Mouse (Mus musculus): ENCODE results near the gene Disp1.

Disp1 gene

DNA sequence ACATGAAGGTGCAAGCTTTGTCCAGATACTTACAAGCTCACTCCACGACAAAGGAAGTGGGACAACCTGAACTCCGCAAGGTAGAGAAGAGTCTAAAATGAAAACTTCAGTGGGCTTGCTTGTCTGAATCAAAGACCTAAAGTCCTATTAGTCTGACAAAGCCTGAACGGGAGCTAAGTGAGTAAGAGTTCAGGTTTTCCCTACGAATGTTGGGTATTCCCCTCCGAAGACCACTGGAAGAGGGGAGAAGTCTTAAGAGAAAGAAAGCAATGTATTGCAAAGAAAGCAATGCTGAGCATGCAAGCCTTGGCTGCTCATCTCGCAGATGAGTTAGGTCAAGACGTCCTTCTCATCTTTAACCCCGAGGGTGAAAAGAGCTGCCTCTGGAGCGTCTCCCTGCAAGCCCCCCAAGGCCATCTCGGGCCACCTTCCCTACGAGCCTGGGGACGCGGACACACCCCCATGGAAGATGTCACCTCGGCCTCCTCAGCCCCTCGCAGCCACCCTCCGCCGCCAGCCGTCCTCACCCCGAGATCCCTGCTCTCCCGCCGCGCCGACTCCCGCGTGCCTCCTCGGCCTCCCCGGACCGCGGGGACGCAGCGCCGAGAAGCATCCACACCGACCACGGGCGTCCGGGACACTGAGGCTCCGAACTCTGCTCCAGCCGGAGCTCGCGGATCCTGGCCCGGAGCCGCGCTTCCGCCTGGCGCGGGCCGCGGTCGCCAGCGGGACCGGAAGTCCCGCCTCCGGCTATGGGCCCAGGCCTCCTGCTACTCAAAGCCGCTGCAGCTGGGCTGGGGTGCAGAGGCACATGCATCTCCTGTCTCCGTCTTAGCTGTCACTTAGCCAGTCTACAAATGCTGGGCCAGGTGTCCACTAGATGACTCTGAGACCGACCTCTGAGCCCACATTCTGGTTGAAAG, at the start of gene Disp1:
Disp1 (minus strand) TSS at position 727 of the 923 bp plus-strand sequence.
- peak; percentile 80 for DNase-seq (ENCODE audit: low spot score)

DNA sequence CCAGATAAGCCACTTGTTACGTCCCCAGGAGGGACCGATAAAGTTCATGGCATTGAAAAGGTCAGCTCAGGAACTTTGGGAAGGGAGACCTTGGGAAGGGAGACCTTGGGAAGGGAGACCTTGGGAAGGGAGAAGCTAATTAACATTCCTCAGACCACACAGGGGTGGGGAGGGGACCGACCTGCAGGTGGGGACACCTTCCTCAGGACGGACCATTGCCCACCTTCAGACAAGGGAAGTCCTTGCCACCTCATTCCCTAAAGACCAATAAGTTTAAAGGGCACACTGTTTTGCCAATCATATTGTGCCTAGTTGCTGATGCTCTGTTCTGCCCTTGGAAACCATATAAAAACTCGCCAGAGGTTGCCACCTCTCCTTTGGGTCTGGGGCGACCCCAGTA, 46.3 kb upstream of the Disp1 start:
- no peak for DNase-seq (ENCODE audit: low spot score)

DNA sequence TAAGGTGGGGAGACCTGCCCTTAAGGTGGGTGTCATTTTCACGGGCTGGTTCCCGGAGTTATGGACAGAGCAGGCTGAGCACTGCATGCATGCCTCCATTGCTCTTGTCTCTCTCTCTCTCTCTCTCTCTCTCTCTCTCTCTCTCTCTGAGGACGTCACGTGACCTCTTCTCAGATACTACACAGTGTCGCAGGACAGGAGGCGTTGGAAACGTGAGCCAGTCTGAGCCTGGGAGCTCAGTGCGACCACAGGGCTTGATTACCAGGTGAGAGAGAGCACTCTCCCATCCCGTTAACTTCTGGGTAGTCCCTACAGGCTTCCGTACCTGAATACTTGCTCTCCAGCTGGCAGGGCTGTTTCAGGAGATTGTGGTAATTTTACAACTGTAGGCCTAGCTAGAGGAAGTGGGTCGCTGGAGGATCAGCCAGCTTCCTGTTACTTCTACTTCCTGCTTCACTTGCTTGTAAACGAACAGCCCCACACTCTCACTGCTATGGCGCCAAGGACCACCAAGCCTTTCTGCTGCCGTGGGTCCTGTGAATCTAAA, 44.7 kb upstream of the Disp1 start:
- no peak for DNase-seq (ENCODE audit: low spot score)

DNA sequence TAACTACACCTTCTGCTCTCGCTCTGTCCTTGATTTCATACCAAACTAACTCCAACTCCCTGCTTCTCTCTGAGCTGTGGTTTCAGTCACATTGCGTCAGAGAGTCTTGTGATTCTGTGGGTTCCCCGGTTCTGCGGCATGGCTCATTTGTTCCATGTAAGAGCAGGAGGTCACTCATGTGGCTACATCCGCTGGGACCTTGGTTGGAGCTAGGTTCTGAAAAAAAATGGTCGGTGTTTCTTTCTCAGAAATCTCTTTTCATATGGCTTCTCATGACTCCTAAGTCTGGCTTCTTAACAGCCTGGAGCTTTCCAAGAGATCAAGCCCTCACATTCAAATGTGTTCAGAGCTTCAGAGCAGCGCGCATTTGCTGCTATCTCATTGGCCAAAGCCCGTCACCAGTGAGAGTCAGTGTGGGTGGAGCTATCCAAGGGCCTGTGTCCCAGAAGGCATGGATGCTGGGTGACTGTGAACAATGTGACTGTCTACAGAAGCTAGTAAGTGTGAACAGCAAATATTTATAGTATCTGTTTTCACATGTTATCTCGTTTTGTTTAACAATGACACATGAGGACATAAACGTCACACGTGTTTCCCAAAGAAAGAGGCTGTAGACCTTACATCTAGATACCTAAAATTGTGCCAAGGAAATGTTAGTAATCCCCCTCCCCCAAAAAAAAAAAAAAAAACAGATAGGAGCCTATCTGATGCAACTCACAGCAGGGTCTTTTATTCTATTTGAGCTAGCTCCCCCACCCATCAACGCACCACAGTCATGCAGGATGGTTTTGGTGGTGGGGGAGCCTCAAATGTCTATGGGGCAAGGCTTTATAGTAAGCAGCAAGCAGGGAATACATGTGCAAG, 43.1 kb upstream of the Disp1 start:
- DNase-seq (ENCODE audit: low spot score), result peak; percentile 43

DNA sequence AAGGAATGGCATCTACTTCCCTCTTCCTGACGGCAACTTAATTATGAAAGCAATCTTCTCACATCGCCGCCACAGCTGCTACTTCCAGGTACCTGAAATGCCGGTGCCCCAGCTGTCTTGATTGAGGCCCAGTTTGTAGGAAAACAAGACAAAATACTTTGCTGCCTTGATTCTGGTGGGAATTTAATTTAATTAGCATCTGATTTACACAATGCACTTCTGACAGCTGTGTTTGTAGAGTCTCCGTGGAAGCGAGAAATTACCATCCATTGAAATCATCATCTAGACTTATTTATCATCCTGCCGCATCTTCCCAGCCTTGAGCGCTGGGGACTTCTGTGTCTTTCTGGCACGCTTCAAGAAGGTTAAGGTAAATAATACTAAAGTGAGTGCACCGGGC, 31.3 kb upstream of the Disp1 start:
- DNase-seq (ENCODE audit: low spot score), result no peak

DNA sequence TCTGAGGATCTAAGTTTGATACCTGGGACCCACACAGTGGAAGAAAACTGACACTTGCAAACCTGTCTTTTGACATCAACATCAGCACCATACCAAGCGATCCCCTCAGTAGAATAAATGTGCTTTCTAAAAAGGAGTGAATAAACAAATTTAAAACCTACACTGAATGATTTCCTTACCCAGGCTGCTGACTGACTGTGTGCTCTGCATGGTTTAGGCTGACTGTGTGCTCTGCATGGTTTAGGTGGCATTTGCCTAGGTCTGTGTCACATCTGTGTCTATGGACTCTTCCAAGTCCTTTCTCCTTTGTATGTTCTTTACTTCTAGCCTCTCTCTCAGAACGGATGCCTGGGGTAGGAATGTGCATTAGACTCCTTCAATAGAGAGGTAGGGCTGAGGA, 30.5 kb upstream of the Disp1 start:
- DNase-seq (ENCODE audit: low spot score), result no peak

DNA sequence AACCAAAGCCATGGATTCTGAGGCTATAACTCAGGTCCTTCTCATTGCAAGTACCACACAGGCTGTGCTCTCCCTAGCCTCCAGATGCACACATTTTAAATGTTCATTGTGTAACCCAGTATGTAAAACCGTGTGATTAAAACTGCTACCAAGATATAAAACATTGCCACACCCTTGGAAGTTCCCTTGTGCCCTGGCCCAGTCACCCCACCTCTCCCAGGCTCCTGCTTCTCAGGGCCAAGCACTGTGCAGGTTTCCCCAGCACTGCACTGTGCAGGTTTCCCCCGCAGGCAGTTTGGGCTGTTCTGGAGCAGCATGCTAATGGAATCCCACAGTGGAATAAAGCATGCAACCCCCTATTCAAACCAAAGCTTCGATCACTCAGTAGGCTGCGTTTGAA, 29.3 kb upstream of the Disp1 start:
- no peak for DNase-seq (ENCODE audit: low spot score)

DNA sequence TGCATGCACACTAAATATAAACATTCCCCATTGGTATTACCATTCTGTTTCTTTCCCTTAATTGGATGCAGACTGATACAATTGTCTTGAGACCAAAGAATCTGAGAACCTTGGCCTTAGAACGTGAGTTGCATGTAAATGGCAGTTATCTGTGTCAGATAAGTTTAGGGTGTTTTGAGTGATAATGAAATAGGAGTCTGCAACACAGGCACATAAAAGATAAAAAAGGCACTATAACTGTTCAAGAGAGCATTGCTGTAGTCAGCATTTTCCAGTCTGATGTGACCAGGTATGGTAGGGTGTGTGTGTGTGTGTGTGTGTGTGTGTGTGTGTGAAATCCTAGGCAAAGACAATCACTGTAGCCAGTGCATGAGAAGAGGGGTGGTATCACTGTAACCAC, 26.8 kb upstream of the Disp1 start:
- DNase-seq (ENCODE audit: low spot score), result no peak

DNA sequence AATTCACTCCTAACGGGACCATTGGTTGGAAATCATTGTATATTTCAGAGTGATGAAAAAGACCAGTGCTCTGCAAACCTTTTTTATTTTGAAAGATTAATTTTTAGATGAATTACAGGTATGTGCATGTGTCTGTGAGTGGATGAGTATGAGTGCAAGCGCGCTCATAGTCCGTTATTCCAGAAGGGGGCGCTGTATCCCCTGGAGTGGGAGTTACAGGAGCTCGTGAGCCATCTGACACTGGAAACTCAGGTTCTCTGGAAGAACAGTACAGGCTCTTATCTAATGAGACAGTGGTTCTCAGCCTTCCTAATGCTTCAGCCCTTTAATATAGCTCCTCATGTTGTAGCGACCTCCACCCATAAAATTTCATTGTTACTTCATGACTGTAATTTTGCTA, 22.0 kb upstream of the Disp1 start:
- DNase-seq (ENCODE audit: low spot score), result no peak

DNA sequence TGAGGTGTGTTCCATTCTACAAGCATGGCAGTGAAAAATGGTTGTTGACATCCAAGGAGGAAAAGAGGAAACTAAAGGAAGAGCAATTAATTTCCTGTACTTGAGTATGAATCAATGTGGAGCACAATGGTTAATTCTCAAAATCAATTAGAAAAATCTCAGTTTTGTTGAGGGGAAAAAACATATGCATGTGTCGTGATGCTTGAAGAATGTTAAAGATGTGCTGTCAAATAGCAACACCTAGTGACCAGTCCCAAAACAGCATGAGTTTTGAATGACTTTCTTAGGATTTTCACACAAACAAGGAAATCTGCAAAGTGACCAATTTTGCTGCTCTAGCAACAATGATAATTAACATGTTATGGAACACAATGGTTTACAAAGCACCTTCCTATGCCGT, 16.6 kb upstream of the Disp1 start:
- peak; percentile 65 for DNase-seq (ENCODE audit: low spot score)

DNA sequence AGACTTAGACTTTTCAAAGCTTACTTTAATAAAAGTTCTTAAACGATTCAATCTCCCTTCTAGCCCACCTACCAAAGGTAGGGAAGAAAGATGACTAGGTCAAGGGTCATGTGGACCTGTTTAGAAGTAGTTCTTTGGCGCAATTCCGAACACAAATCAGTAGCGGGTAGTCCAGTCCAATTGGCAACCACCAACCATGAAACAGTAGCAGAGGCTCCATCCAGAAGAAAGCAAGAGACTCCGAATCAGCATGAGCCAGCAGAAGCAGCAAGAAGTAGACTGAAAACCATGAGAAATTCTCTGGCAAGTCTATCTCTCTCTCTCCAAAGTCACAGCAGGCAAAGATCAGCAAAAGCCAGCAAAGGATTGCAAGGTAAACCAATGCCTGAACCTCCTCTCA, 15.1 kb upstream of the Disp1 start:
- no peak for DNase-seq (ENCODE audit: low spot score)

DNA sequence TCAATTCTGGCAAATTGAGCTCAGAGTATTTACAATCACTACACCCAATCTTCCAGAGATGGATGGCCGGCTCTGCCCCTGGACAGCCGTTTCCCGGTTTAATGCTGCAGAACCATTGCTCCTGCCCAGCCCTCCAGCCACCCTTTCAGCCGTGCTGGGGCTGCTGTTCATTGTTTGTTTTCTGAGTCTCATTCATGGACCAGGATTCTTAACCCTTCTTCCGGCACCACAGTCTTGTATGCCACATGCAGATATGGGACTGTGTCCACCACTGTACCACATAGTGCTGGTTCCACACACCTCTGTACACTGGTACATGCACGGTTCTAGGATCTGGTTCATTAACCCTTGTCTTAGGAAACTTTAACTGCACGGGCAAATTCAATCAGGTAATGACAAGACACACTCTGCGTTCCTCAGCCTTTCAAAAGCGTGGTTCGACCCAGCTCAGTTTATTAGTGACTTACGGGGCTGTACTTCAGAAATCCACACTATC, 12.4 kb upstream of the Disp1 start:
- no peak for DNase-seq (ENCODE audit: low spot score)

DNA sequence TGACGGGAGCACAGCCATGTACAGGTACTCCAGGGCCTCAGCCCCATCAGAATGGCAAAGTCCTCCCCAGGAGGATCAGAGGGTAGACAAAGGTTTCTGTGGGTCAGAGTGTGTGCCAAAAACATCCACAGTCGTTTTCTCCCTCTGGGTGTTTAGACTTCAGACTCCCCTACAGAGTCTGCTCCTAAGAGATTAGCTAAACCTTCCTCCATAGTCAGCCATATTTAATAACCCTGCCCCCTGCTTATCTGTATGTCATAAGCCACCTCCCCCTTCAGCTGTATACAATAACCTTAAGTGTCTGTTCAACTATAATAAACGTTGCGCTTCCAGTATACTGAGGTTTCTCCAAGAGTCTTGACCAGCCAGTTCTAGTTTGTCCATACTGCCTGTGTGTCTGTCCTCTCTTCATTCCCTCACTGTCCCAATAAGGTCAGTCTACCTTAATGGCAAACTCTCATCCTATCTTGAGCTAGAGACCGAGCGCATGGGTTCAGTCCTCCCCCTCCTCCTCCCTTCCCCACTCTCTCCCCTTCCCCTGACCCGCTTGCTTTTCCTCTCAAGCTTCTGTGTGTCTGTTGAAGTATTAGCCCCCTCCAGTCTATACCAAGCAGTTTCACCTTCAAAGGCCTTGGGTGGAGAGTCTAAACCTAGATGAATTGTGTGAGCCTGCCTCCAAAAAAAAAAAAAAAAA, 11.8 kb upstream of the Disp1 start:
- no peak for DNase-seq (ENCODE audit: low spot score)

DNA sequence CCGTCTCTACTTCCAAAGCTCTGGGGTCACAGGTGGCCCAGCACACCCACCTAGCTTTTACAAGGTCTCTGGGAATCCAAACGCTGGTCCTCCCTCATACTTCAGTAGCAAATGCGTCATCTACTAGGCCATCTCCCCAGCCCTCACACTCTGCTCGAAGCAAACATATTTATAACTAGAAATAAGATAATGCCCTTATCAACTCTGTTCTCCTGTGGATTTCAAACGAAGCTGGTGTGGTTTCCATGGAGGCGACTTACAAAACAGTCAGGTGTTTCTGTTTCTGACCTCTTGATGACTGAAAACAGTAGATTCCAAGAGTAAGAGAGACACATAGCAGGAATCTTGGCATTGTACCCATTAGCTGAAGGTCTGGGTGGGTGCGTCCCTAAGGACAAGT, 6.1 kb upstream of the Disp1 start:
- DNase-seq (ENCODE audit: low spot score), result no peak

DNA sequence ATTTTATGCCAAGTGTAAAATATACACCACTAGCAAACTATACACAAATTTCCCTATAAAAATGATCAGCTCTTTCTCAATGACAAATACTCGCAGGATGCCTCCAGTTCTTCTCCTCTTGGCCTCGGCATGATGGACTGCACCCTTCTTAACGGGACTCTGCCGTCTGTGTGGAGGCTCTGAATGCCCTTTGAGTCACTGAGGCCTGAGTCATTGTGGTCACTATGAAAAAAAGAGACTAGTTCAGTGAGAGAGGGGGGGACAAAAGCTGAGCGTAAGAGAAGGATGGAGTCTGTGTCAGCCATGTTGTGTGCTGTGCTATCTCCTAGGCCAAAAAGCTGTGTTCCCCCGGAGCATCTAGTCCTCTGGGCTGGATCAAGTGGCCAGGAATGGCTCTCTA, 2.3 kb downstream of the Disp1 start:
- no peak for DNase-seq (ENCODE audit: low spot score)

DNA sequence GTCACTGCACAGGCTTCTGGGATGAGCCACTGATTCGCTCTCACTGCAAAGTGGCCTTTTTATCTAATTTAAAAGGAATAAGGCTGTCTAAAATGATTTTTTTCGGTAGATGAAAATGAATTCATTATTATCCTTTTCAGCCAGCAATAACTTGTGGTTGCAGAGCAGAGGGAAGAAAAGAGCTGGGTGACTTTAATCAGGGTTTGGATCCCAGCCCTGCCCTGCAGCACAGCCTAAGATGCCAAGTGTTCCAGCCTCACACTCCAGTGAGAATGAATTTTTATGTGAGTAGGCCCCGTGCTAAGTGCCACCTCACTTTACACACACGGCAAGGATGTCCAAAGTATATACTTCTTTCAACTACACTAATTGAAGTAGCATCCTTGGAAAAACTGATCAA, 4.6 kb downstream of the Disp1 start:
- no peak for DNase-seq (ENCODE audit: low spot score)

DNA sequence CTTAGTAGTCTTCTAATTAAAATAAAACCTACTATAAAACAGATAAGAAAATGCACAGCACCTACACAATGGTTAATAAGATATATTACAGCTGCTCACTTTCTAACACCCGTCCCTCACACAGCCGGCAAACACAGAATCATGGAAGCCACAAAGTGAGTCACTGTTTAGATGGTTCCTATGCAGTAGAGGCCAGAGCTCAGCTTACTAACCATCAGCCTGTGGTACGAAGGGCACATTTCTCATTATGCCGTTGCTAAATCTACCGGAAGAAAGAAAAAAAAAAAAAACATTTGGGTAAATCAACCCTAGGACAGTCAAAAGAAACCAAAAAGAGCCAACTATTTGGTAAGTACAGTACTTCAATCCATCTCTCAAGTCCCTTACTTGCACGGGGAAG, 5.6 kb downstream of the Disp1 start:
- no peak for DNase-seq (ENCODE audit: low spot score)

DNA sequence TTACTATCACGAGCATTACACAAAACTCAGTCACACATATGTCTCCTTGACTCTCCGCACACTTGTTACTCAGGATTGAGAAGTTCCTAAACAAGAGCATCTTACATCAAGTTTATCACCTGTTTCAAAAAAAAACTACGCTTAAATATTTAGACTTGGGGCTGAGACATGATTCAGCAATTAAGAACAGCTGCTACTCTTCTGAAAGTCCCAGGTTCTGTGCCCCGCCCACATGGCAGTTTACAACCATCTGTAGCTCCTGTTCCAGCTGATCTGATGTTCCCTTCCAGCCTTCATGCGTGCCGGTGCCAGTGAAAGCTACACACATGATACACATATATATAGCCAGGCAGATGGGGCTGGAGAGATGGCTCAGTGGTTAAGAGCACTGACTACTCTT, 7.5 kb downstream of the Disp1 start:
- no peak for DNase-seq (ENCODE audit: low spot score)

DNA sequence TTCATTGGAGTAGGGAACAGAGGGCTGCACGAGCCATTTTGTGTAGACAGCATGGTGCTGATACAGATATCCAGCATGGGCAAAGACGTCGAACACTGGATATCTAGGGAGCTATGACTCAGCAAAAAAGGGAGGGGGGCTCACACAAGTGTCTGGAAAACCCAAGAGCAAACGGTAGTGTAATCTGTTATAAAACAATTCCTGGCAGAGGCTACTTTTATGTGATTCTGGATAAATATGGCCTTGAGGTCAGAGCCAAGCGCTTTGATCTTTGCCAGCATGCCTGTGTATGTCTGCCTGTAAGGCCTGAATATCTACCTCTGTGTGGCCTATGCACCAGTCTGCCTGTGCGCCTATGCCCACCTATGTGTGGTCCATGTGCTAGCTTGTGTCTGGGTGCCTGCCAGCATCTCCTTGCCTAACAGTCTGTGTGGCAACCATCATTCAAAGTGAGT, 8.5 kb downstream of the Disp1 start:
- no peak for DNase-seq (ENCODE audit: low spot score)

DNA sequence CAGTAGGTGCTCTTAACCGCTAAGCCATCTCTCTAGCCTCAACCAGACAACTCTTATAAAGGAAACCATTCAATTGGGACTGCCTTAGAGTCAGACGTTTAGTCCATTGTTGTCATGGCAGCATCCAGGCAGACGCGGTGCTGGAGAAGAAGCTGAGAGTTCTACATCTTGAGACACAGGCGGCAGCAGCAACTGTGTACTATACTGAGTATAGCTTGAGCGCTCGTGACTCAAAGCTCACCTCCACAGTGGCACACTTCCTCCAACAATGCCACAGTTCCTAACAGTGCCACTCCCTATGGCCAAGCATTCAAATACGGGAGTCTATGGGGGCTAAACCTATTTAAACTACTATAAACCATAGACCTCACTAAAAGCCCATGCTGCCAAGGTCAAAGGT, 11.2 kb downstream of the Disp1 start:
- DNase-seq (ENCODE audit: low spot score), result no peak

DNA sequence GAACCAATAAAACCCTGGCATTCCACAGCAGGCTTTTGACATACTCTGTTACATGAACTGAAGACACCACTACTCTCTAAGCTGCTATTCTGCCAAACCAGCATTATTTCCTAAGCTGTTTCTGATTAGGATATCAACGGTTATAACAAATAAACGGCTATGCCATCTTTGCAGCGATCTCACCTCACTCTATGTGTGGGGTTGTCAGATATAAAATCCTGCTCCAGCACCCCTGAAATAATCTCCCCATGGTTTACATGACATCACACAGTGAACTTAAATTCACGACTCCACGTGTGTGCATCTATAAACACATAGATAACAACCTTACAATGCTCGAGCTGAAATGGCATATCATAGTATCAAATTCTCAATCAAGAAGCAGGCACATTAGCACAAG, 13.7 kb downstream of the Disp1 start:
- DNase-seq (ENCODE audit: low spot score), result no peak

DNA sequence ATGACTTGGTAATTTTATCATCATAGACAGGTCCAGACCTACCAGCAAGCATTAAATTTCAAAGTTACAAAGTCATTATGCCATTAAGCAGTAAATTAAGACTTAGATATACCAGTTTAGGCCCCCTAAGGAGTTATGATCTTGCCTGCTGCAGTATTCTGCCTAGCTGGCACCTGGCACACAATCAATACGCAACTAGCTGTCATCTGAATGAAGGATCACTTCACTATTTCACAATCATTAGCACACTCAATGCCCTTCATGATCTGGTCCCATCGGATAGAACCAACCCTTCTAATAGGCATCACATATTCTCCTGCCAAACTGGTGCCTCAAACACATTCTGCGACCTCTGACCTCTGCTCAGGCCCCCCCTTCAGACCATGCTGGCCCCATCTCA, 14.2 kb downstream of the Disp1 start:
- DNase-seq (ENCODE audit: low spot score), result no peak

Data from embryo, embryonic 10 days (tissue).